Mouse (Mus musculus): ENCODE data around the gene Tmod4.
"Not testable (repeated sequence)": the region's sequence is repeated elsewhere in the genome, so short reads cannot be mapped to it uniquely, and the experiment has no call there.

Gene Tmod4

DNA sequence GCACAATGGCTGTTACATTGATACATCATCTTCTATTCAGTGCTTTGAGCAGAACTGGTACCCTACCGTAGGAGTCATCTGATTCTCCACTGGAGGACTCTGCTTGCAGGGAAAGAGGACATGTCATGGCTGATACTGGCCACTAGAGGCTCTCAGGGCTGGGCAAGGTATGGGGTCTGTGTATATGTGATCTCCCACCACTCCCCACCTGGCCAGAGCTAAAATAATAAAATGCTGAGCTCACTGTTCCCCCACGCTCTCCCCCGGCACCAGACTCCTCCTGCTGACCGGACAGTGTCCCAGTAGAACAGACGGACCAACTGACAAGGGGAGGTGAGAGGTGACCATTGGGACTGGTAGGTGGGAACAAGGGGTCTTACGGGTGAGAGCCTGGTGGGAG lies at the start of gene Tmod4:
Gene Tmod4, plus strand, starts transcription at position 231 of the 400 bp plus-strand sequence.
- DNase-seq (ENCODE audit: low read depth, low spot score), result no peak

GRCm38 (mm10) chr3:95088071-95088470 lies 36.2 kb upstream of the Tmod4 start:
- no peak for DNase-seq (ENCODE audit: low read depth, low spot score)

GRCm38 (mm10) chr3:95100854-95101253 lies 23.4 kb upstream of the Tmod4 start:
- no peak for DNase-seq (ENCODE audit: low read depth, low spot score)

DNA sequence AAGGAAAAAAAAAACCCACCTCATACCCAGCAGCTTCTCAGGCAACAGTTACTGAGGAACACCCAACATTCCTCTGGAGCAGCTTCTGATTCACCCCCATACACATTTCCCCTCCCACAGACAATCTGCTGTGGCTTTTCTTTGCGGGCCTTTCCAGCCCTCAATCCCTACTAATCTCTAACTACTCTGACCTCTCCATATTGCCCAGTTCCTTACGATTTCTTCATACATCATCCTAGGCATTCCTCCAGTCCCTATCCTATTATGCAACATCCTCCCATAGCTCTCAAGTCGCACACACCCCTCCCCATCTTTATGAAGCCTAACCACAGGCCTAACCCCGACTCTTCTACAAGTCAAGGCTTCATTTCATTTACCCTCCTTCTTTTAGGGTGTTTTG lies 19.2 kb upstream of the Tmod4 start:
- DNase-seq (ENCODE audit: low read depth, low spot score), result no peak

GRCm38 (mm10) chr3:95105586-95106337 lies 18.5 kb upstream of the Tmod4 start:
- DNase-seq (ENCODE audit: low read depth, low spot score), result no peak

DNA sequence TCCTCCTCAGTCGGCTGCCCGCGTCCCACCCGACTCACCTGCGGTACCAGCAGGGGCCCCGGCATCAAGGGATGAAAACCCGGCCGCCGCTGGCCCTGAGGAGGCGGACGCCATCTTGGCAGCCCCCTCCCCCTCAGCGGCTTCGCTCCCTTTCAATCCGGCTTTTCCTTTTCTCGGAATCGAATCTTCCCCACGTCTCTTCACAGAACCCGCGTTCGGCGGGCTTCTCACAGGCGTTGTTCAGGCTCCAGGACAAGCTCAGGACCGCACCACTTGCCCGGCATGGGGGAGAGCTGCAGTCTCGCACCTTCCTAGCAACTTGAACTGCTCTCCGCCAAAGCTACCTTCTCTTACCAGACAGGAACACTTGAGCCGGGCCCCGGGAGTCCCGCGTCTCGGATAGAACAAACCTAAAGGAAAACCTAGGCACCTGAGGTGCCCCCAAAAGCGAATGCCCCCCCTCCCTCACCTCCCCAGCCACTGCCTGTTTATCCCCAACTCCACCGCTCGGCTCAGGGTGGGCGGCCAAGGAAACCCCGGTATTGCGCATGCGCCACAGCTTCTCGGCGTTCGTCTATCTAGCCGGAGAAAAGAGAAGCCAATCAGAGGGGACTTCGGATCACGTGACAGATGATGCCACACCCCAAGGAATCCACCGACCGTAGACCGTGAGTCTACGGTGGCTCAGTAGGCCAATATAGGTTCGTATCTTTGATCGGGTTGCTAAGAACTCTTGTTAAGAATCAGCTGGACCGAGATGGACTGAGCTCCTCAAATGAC lies 17.7 kb upstream of the Tmod4 start, which contains the start of gene Pip5k1a:
Gene Pip5k1a, minus strand, starts transcription at position 593 of the 780 bp plus-strand sequence.
- peak; percentile 98 for DNase-seq (ENCODE audit: low read depth, low spot score)

GRCm38 (mm10) chr3:95107308-95107707 lies 17.0 kb upstream of the Tmod4 start:
- DNase-seq (ENCODE audit: low read depth, low spot score), result not testable (repeated sequence)

DNA sequence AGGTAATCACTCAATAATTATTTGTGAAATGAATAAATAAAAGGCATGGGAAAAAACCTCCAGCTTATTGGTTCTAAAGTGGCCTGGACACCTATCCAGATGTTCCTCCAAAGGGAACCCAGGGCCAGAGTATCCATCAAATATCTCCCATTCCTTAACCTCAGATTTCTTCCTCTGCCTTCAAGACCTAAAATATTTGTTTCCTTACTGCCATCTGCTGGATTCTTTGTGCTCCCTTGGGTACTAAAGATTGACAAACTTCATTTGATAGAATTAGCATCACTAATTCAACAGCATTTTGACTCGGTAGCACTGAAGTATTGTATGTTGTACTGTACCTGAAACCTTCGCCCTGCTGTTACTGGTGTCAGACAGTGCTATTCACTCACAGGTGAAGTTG lies 16.4 kb upstream of the Tmod4 start:
- no peak for DNase-seq (ENCODE audit: low read depth, low spot score)

DNA sequence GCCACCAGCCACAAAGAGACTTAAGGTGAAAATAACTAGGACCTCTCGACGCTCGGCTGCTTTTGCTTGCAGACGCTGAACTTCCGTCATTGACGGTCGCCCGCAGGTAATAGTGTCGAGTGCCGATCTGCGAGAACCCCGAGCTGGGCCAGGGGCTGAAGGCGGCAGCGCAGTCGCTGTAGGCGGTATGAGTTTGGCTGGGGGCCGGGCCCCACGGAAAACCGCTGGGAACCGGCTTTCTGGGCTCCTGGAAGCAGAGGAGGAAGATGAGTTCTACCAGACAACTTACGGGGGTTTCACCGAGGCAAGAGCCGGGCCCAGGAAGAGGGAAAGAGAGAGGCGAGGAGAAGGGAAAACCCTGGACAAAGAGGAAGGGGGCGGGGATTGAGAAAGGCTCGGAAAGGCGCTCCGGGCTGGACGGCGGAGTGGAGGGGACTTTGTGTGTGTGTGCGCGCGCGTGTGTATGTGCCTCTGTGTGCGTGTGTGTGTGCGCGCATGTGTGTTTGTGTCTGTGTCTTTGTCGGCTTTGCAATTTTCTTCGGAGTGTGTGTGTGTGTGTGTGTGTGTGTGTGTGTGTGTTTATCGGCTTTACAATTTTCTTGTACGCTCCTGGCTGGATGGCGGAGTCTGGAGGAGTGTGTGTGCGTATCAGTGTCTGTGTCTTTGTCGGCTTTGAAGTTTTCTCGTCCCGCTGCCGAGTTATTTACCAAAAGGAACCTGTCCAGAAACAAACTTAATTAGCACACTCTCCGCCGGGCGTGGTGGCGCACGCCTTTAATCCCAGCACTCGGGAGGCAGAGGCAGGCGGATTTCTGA lies 13.2 kb upstream of the Tmod4 start, which contains the start of gene Vps72:
Gene Vps72, plus strand, starts transcription at position 112 of the 816 bp plus-strand sequence.
- peak; percentile 81 for DNase-seq (ENCODE audit: low read depth, low spot score)

DNA sequence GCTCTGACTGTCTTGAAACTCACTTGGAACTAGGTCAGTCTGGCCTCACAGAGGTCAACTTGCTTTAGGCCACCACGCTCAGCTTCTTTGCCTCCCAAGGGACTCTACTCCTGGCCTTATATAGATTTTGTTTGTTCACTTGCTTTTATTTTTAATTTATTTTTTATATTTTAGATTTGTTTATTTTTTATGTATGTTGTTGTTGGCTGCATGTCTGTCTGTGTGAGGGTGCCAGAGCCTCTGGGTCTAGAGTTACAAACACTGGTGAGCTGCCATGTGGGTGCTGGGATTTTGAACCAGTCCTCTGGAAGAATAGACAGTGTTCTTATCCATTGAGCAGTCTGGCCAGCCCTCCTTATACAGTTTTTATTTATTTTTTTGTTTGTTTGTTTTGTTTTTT lies 11.5 kb upstream of the Tmod4 start:
- no peak for DNase-seq (ENCODE audit: low read depth, low spot score)

DNA sequence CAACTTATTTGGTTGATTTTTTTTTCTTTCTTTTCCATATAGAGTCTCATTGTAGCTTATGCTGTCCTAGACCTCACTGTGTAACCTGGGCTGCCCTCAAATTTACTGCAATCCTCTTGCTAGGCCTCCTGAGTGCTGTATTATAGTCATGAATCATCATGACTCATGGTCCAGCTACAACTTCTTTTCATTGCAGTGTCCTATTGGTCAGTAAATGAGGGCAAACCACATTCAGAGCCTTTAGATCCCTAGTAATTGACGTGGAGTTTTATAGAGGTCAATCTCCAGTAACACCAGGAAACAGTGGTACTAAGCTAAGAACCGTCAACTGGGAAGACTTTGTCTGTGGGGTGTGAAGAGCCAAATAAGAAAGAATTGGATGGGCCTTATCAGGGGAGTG lies 6.5 kb upstream of the Tmod4 start:
- DNase-seq (ENCODE audit: low read depth, low spot score), result no peak

DNA sequence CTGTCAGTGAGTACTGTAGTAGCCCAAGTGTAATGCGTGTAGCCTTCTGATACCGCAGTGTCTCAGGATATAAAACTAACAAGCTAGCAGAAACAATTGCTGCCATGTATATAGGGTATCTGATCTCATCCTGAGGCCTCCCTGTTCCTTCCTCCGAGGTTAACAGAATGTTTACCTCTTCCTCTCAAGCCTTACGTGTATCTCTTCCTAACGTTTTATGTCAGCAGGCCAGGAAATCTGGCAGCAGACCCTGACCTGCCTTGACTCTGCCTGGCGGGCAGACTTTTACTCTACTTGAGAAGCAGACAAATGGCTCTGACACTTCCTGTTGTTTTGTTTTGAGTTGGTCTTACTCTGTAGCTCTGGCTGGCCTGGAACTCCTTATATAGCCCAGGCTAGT lies 2.7 kb upstream of the Tmod4 start:
- DNase-seq (ENCODE audit: low read depth, low spot score), result no peak

GRCm38 (mm10) chr3:95124972-95125371 lies 696 bp downstream of the Tmod4 start:
- no peak for DNase-seq (ENCODE audit: low read depth, low spot score)

DNA sequence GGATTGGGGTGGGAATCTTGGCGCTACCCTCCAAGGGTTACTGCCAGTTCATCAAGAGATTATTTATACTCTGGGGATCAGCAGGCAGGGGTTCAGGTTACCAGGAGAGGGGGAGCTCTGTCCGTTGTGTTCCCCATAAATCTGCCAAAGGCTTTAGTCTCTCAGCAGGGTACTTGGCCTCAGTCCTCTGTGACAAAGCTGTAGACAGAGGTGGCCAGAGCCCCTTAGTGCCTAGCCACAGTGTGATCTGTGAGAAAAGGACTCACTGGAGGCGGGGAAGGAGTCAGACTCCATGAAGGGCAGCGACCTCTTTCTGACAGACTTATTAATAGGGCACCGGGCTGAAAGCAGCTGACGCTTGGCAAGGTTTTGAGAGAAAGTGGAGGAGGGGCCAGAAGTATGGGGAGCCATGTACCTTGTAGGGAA lies 5.0 kb downstream of the Tmod4 start:
- DNase-seq (ENCODE audit: low read depth, low spot score), result no peak

GRCm38 (mm10) chr3:95130081-95130480 lies 5.8 kb downstream of the Tmod4 start:
- no peak for DNase-seq (ENCODE audit: low read depth, low spot score)

DNA sequence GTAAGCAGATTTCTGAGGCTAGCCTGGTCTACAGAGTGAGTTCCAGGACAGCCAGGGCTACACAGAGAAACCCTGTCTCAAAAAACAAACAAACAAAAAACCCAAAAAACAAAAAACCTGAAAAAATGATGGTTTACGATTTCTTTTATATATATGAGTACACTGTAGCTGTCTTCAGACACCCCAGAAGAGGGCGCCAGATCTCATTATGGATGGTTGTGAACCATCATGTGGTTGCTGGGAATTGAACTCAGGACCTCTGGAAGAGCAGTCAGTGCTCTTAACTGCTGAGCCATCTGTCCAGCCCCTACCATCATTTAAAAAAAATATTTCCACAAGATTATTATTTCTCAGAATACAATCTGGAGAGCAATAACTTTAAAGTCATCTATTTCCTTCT lies 8.1 kb downstream of the Tmod4 start:
- not testable (repeated sequence) for DNase-seq (ENCODE audit: low read depth, low spot score)

DNA sequence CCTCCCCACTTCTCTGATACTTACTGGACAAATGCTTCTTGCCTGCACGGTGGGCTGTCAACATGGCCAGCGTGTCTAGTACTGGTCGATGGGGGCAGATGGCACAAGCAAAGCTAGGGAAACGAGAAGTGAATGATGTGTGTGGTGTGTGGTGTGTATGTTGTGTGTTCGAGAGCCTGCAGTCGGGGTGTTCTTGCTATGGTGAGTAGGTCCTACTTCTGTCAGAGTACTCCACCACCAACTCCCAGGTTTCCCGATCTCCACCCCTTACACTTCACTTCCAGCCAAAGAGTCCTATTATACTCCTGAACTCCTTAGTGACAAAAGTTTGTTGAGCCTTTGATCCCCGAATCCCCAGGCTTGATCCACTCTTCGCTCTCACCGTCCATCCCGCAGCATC lies 8.9 kb downstream of the Tmod4 start:
- no peak for DNase-seq (ENCODE audit: low read depth, low spot score)

- DNase-seq (ENCODE audit: low read depth, low spot score), result peak; percentile 93
Observed at GRCm38 (mm10) chr3:95133680-95134101, 9.4 kb downstream of the Tmod4 start, which contains the start of the genes Scnm1 and Lysmd1. Scnm1 (minus strand) TSS chr3:95134011. Lysmd1 (plus strand) TSS chr3:95134088.

DNA sequence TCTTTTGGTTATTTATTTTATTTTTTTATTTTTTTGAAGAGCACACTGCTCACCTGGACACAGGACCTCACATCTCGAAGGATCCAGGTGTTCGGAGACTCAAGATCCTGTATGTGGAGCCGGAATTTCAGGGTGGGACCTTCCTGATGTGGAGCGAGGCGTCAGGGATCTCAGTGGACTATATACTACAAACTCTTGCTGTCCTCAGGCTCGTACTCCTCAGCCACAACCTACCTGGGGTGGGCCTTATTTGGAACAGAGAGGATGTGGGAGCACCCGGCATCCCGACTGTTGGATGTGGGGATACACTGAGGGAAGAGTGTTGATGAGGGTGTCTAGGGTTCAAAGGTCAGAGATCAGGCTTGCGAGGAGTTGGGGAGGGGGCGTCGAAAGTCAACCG lies 9.9 kb downstream of the Tmod4 start:
- DNase-seq (ENCODE audit: low read depth, low spot score), result not testable (repeated sequence)

DNA sequence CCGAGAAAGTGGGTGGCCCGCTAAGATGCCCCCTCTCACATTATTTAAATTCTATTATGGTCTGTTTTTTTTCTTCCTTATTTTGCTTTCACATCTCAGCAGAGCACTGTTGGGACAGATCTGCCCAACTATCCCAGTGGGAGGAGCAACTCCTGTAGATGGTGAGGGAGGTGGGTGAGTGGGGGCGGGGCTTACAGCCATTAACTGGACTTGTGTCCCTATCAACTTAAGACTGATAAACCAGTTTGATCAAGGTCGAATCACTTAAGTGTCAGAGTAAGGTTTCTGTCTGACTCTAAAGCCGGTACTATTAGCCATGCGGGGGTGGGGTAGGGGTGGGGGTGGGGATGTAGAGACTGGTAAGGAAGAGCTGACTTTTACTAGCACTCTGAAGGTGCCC lies 10.7 kb downstream of the Tmod4 start:
- DNase-seq (ENCODE audit: low read depth, low spot score), result no peak

- no peak for DNase-seq (ENCODE audit: low read depth, low spot score)
Observed at GRCm38 (mm10) chr3:95135433-95136052, 11.3 kb downstream of the Tmod4 start.
